Mouse (Mus musculus) heart, postnatal 36 days (tissue): ENCODE data around the gene Hmgb1. TPM values are rescaled to one million over a fixed set of nuclear protein-coding genes. Genes with fewer than 3 reads are reported as not detected.
A peak's percentile ranks its signal among the peaks of the same experiment; 100 is the strongest.

ENCODE experiments used
- DNase-seq, 2 experiments: peaks; one replicate each; pipeline ENCODE4 v3.0.0; 2021 to 2022
- intact Hi-C: fragments of 180-260 bp; cut with DNase I; formaldehyde crosslinking; loops from one replicate; pipeline ENCODE4 v1.15.1; 2025
- total RNA-seq, 2 experiments: library from RNA; stranded (reverse); gene quantifications; 2 replicates each; pipeline ENCODE4 v1.2.3; 2021

The Hmgb1 gene
- total RNA-seq, 2 experiments from 2014 or later: 91.5 to 111 TPM

DNA sequence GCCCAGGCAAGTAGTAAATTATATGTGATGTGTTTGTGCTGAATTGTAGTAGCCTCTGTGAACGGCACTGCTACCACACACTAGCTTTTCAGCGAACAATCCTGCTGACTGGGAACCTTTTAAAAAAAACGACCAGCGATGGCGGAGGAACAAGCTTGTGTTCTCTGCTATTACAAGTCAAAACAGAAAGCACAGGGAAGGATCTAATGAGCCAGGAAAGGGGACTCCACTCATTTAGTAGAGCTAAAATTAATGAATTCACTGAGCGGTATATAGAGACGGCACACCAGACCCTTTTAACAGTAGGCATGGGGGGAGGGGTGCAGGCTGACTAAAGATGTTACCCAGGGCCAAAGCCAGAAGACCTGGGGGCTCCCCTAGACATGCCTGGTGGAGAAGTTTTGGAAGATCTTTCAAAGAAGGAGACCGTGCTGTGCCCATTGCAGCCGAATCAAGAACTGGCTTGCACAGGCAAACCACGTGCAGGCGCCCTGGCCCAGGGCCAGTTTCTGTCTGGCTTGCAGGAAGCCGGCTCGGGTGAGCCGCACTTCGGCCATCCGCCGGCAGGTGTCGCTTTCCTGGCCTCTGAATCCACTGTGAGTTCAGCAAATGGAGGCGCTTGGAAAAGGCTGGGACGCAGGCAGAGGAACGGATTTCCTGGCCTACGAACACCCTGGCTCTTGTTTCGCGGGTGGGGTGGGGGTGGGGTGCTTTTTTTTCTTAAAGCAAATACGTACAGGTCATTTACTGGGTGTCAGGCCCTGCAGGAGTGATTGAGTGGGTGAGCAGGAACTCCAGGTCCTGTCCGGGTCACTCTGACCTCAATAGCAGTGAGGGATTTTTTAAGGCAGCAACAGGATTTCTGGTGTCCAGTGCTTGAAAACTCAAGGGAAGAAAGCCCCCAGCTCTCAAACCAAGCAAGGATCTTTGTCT, 177.7 kb downstream of the Hmgb1 start:
- peak; percentile 100 for DNase-seq
- intact Hi-C loops: loop anchor here (1.0 to 5.0 kb wide), 3 partner anchors 25 to 176 kb away; partner anchors contain the start of genes Hmgb1 and Uspl1

DNA sequence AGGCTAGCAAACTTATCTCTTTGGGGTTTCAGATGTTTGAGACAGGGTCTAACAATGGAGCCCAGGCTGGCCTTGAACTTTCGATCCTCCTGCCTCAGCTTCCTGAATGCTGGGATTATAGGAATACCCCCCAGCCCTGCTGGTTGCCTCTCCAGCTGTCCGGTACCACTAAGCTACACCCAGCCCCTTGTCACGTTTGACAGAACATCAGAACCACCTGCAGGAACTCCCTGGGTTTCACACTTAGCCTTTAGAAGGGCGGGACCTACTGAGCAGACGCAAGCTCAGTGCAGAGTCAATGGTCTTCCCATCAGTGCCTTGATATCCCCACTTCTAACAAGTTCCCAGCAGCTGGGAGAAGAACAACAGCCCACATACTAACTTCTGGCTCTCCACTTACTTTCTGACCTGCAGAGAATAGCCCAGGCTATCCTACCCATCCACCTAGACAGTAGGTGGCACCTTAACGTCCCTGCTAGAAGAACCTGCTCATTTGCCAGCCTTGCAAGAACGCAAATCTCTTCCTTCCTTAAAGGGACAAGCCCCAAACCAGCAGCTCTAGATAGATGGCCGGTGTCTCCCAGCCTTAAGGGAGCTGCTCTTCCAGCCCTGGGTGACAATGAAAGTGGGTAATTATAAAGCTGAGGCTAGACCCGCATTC, 178.5 kb downstream of the Hmgb1 start:
- DNase-seq: no peak
- intact Hi-C loops: loop anchor here (1.0 to 5.0 kb wide), 2 partner anchors 45 to 176 kb away; partner anchors contain the start of genes Hmgb1 and Uspl1

DNA sequence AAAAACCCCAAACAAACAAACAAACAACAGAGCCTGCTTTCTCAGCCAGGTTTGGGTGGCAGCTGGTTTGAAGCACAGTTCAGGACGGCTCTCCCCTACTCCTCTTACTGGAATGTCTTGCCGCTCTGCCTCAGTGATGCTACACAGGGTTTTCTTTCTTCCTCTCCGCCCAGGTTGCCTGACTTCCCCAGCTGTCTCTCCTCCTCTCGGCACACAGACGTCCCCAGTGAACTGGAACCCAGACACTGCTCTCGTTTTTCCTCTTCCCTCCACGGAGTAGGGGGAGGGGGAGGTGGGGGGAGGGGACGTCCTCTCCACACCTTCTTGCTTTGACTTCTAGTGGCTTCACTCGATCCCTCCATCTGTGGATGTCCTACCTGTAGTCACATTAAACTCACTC, 179.2 kb downstream of the Hmgb1 start:
- DNase-seq: no peak
- intact Hi-C loops: loop anchor here (5.0 kb wide), 1 partner anchor 177 kb away; the partner anchor contains the start of genes Hmgb1 and Uspl1

DNA sequence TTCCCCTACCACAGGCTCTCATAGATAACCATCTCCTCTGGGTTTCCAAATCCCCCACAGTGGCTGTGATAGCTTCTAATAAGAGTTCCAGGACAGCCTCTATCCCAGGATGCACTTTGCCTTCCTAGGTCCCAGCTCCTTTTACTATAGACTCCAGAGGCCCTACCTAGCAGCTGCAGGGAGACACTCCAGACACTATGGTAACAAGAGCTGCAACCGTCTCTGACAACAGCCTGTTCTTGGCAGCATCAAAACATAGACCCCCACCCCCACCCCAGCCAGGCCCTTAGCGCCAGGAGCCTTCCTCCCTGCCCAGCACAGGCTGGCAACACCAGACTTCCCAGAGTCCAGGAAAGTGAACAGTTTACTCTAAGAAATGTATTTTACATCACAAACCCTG, 181.2 kb downstream of the Hmgb1 start:
- no peak for DNase-seq
- intact Hi-C loops: no loop called here

DNA sequence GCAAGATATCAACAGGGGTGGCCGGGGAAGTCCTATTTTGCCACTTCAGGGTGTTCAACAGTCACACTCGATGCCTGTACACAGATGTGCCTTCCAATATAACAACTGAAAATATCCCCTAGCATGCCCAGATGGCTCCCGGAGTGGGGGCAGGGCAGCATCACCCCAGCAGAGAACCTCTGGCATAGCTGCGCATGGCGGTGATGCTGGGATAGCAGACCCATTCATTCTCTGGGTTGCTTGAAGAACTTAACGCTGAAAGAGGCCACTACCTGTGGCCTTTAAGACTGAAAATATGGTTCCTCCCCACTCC, 181.5 kb downstream of the Hmgb1 start:
- no peak for DNase-seq
- intact Hi-C loops: no loop called here

DNA sequence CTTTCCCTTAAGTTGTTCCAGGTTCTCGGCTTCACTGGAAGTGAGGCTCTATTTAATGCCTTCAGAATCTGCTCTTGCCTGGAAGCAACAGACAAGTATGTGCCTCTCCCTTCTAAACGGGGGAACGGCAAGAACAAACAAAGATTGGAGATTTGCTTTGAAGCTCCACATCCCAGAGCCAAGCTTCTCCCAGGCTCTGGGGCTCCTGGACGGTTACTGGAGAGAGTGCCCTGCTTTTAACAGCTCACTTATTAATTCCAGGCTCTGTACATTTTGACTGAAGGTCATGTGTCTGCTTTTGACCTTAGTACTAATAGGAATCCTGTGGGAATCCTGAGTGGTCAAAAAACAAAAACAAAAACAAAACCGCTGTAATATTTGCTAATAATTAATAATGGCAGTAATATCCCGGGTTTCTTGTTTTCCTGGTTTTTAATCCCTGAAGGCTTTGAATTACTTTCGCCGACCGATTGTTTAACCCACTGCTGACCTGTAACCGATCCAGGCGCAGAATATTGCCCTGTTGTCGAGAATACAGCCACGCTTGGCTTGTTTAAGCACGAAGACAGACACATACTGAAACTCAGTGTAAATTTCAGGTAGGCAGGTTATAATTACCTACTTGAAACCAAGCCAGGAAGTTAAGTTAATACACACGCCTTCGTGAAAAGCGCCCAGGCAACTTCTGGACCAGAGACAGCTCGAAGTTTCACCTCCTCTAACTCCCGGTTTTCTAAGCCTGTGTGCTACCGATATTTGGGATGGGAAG, 182.1 kb downstream of the Hmgb1 start:
- no peak for DNase-seq
- intact Hi-C loops: no loop called here

DNA sequence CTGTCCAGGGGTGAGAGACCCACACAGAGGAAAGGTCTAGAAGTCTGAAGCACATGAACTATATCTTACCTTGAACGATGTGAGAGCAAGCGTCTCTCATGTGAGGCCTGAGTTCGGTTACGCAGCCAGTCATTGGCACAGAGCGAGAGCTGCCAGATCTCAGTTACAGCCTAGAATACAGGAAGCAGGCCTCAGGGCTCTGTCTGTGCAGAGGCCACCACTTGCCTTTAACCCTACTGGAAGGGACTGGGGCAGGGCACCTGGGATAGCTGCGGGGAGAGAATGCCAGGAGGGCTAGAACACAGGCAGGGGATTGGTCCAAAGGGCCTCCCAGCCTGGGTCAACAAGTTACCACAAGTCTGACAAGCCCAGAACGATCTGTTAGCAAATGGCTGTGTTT, 184.5 kb downstream of the Hmgb1 start:
- no peak for DNase-seq
- intact Hi-C loops: no loop called here

DNA sequence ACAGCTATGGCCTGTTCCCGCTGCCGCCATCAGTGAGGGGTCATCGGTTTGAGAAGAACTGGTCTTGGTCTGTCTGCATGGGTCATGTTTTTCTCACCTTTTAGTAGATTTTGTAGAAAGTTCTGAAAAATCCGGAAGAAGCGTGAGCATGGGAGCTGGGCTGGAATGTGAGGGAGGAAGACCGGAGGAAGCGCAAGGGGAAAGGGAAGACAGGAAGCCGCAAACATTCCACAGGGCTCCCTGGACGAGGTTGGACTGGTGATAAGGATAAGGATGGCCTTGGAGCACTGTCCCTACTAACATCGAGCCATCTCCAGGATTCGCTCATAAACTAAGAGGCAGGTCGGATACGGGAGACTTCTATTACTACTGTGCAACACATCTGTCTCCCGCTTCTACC, 185.8 kb downstream of the Hmgb1 start:
- intact Hi-C loops: no loop called here
- no peak for DNase-seq

DNA sequence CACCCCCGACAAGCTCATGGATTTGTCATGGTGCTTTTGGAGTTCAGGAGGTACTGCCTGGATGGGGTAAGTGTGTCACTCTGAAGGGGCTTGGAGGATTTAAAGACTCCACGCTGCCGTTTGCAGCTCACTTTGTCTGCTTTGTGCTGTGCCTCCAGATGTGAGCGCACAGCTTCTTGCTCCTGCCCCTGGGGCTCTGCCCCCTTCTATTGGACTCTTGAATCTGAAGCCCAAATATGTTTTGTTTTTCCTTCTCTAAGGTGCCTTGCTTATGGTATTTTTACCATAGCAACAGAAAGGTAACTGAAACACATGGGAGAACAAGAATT, 187.6 kb downstream of the Hmgb1 start:
- no peak for DNase-seq
- intact Hi-C loops: no loop called here

Other genes with a start within 250 kb of the Hmgb1 start
- gene Gm42791, start 189.3 kb downstream of the Hmgb1 start, total RNA-seq: 1 to 10 TPM; 1.1 to 5.5 TPM
- 10 to 100 TPM; 18.3 to 18.6 TPM for gene Uspl1, start 139 bp downstream of the Hmgb1 start, total RNA-seq
- gene Alox5ap, start 80.3 kb upstream of the Hmgb1 start, total RNA-seq: 10 to 100 TPM; 13.4 to 26.8 TPM
- 10 to 100 TPM; 15.3 to 20.8 TPM for gene Medag, start 227.3 kb upstream of the Hmgb1 start, total RNA-seq